Mouse (Mus musculus): ENCODE measurements around the gene Immt. TPM values are rescaled to one million over a fixed set of nuclear protein-coding genes. Genes with fewer than 3 reads are reported as not detected.

Gene Immt
- polyA plus RNA-seq (2014; fragmentation: Illumina TruSeq; extraction: RNeasy Lipid Tissue Mini Kit (QIAGEN cat#74804); ENCODE audit: low read depth, low replicate concordance) = 227 TPM

GRCm38 (mm10) chr6:71830690-71831580, at the start of gene Immt:
Gene Immt, plus strand, starts transcription at chr6:71831331.

GRCm38 (mm10) chr6:71826869-71827268, 4.3 kb upstream of the Immt start, which contains the start of gene Mrpl35:
Gene Mrpl35, minus strand, starts transcription at chr6:71826969.

GRCm38 (mm10) chr6:71908481-71909381, 77.6 kb downstream of the Immt start, which contains the start of the genes Ptcd3 and Polr1a:
Gene Ptcd3, minus strand, starts transcription at chr6:71908750.
Gene Polr1a, plus strand, starts transcription at chr6:71909053.

Other genes starting within 250 kb of the Immt start
- gene Kdm3a, start 198.3 kb upstream of the Immt start, polyA plus RNA-seq (2014; fragmentation: Illumina TruSeq; extraction: RNeasy Lipid Tissue Mini Kit (QIAGEN cat#74804); ENCODE audit: low read depth, low replicate concordance) = 140 TPM
- 4.9 TPM for gene Reep1, start 123.8 kb upstream of the Immt start, polyA plus RNA-seq (2014; fragmentation: Illumina TruSeq; extraction: RNeasy Lipid Tissue Mini Kit (QIAGEN cat#74804); ENCODE audit: low read depth, low replicate concordance)
- gene Mrpl35, start 4.4 kb upstream of the Immt start, polyA plus RNA-seq (2014; fragmentation: Illumina TruSeq; extraction: RNeasy Lipid Tissue Mini Kit (QIAGEN cat#74804); ENCODE audit: low read depth, low replicate concordance) = 30.6 TPM
- 218 TPM for gene Ptcd3, start 77.4 kb downstream of the Immt start, polyA plus RNA-seq (2014; fragmentation: Illumina TruSeq; extraction: RNeasy Lipid Tissue Mini Kit (QIAGEN cat#74804); ENCODE audit: low read depth, low replicate concordance)
- gene Polr1a, start 77.7 kb downstream of the Immt start, polyA plus RNA-seq (2014; fragmentation: Illumina TruSeq; extraction: RNeasy Lipid Tissue Mini Kit (QIAGEN cat#74804); ENCODE audit: low read depth, low replicate concordance) = 5.8 TPM

All from sigmoid colon, adult 10 weeks (tissue).